Mouse (Mus musculus) MEL (cell line): ENCODE measurements around the gene Cntnap2.

ENCODE experiments used
- CHD2 ChIP-seq: IDR thresholded peaks from 2 replicates; pipeline ENCODE4 v1.6.1; 2011; ENCODE audit warnings: low read length, improper control_type of control experiment
- CTCF ChIP-seq, 3 experiments: IDR thresholded peaks in 2 of 3; conservative IDR thresholded peaks in 1 of 3; 2 replicates each; pipeline ENCODE4 v1.5.1; 2011 to 2012; ENCODE audit warnings: low read length in 3 of 3, low read depth in 2 of 3, mild to moderate bottlenecking in 2 of 3, improper control_type of control experiment in 1 of 3, inconsistent platforms in 1 of 3, mixed read lengths in 1 of 3, moderate library complexity in 1 of 3; ENCODE audit not compliant: control insufficient read depth in 1 of 3, insufficient read depth in 1 of 3, poor library complexity in 1 of 3, severe bottlenecking in 1 of 3
- JUND ChIP-seq: IDR thresholded peaks from 2 replicates; pipeline ENCODE4 v1.6.1; 2011; ENCODE audit warnings: low read depth, mild to moderate bottlenecking, improper control_type of control experiment, low read length
- NRF1 ChIP-seq: IDR thresholded peaks from 2 replicates; pipeline ENCODE4 v1.6.1; 2014; ENCODE audit warnings: low read depth, mild to moderate bottlenecking, inconsistent platforms, low read length, improper control_type of control experiment, moderate library complexity; ENCODE audit not compliant: poor library complexity, insufficient read depth, severe bottlenecking
- SMC3 ChIP-seq: IDR thresholded peaks from 2 replicates; pipeline ENCODE4 v1.6.1; 2011; ENCODE audit warnings: low read depth, low read length, improper control_type of control experiment
- ZKSCAN1 ChIP-seq: IDR thresholded peaks from 2 replicates; pipeline ENCODE4 v1.6.1; 2012; ENCODE audit warnings: low read depth, mild to moderate bottlenecking, inconsistent platforms, low read length, improper control_type of control experiment, moderate library complexity

GRCm38 (mm10) chr6:46963261-46963660 lies 1904.1 kb downstream of the Cntnap2 start:
- no peak for TF ChIP-seq CTCF (IDR thresholded peaks at IDR 0.05 in 2 of 3, conservative IDR thresholded peaks at IDR 0.05 in 1 of 3; ENCODE audit: control insufficient read depth in 1 of 3, insufficient read depth in 1 of 3, low read depth in 2 of 3, low read length in 3 of 3, poor library complexity in 1 of 3, severe bottlenecking in 1 of 3)
- no peak for TF ChIP-seq SMC3
- no peak for TF ChIP-seq CHD2
- no peak for TF ChIP-seq NRF1
- TF ChIP-seq ZKSCAN1 = no peak
- TF ChIP-seq JUND = no peak
